Mouse (Mus musculus) erythroblast, embryonic 14.5 days (primary cell): Measurements from ENCODE around the gene Hephl1.

Experiments used
- GATA1 ChIP-seq: IDR thresholded peaks from 2 replicates; pipeline ENCODE4 v1.6.1; 2012; ENCODE audit warnings: low read length, inconsistent platforms, mixed read lengths
- TAL1 ChIP-seq: IDR thresholded peaks from 3 replicates; pipeline ENCODE4 v1.6.1; 2012; ENCODE audit warnings: low read length, inconsistent platforms, mixed read lengths

DNA sequence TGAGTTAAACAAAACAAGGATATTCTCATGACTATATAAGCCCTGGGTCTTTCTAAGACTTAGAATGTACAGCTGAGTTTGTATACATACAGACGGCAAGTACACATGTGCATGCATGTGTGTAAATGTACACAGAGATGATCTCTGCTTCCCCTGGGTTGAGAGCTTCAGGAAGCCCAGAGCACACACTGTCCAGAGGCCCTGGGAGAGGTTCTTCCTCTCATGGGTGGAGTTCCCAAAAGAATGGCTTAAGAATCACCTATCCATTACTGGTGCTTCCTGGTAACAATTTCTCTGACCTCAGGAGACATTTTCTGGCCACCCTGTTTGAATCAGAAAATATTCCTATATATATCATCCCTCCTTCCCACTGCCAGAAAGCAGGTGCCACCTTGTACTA, 28.6 kb upstream of the Hephl1 start:
- TF ChIP-seq TAL1 = no peak
- no peak for TF ChIP-seq GATA1
